Comparison of ENCODE assay signal across 16 mouse cellular contexts in the genomic region with DNA sequence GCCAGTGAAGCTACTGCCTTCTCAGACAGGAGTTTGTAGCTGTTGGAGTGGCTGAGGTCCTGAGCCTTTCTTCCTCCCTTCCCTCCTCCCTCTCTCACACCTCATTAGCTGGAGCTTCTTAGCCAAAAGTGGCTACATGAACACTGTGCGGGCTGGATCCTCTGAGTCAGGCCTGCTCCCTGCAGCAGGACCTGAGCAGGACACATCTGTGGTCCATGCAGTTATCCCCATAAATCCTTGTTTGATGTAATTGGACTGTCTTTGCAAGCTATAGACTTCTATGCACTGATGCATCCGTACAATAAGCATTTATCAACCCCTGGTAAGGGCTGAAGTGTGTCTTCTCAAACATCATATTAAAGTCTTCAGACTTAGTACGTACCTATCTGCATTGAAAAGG.
"Had no signal": no experiment of that assay in that cellular context is flagged by ENCODE, and none has a peak within 500 bp of the region (broad histone marks: within the 10 kb centered on the region; RNA-seq: fewer than 3 reads in every experiment).

No protein-coding gene starts in this region.

- H3K4me2 ChIP-seq: midbrain, embryonic 11.5 days; midbrain, embryonic 13.5 days; midbrain, embryonic 15.5 days; neural tube, embryonic 13.5 days; stomach, embryonic 15.5 days had no signal

- DNase-seq: lung, adult 2 months; lung, postnatal 10 days; lung, postnatal 36 days; right cerebral cortex, postnatal 14 days; thymus, adult 2 months; thymus, postnatal 25 days; thymus, postnatal 4 days had no signal

- H3K9me3 ChIP-seq: midbrain, embryonic 13.5 days; midbrain, embryonic 15.5 days; neural tube, embryonic 13.5 days; stomach, embryonic 15.5 days had no signal

- H3K4me3 ChIP-seq: megakaryocyte, embryonic 14.5 days; midbrain, embryonic 13.5 days; midbrain, embryonic 15.5 days; neural tube, embryonic 13.5 days; stomach, embryonic 15.5 days had no signal

- ATAC-seq: midbrain, embryonic 13.5 days; midbrain, embryonic 15.5 days had no signal

- H3K27me3 ChIP-seq: megakaryocyte, embryonic 14.5 days; midbrain, embryonic 13.5 days; midbrain, embryonic 15.5 days; neural tube, embryonic 13.5 days; stomach, embryonic 15.5 days had no signal

- H3K9ac ChIP-seq: liver, embryonic 14.5 days; midbrain, embryonic 13.5 days; midbrain, embryonic 15.5 days; neural tube, embryonic 13.5 days; stomach, embryonic 15.5 days had no signal

- H3K36me3 ChIP-seq: midbrain, embryonic 13.5 days; midbrain, embryonic 15.5 days; neural tube, embryonic 13.5 days; stomach, embryonic 15.5 days had no signal

- H3K27ac ChIP-seq: liver, embryonic 14.5 days; macrophage; midbrain, embryonic 13.5 days; midbrain, embryonic 15.5 days; neural tube, embryonic 13.5 days; stomach, embryonic 15.5 days; stomach, postnatal 0 days had no signal

- H3K4me1 ChIP-seq: megakaryocyte, embryonic 14.5 days; midbrain, embryonic 13.5 days; stomach, embryonic 15.5 days had no signal
